Mouse (Mus musculus) midbrain, embryonic 15.5 days (tissue): ENCODE data around the gene Reln. TPM values are rescaled to one million over a fixed set of nuclear protein-coding genes. Genes with fewer than 3 reads are reported as not detected.

Experiments
- ATAC-seq: fragments of 200-750 bp; cut with Nextera tagmentation; replicated peaks from 2 replicates; pipeline ENCODE4 v1.8.0; 2017; ENCODE audit warnings: moderate TSS enrichment
- H3K27ac ChIP-seq: fragments of 300-500 bp; sonication (generic); 2 replicates; pipeline ENCODE4 v1.5.1; 2015; ENCODE audit warnings: mild to moderate bottlenecking, inconsistent platforms
- H3K27me3 ChIP-seq: fragments of 300-500 bp; sonication (generic); replicated peaks from 2 replicates; pipeline ENCODE4 v1.6.1; 2015; ENCODE audit warnings: inconsistent platforms
- H3K36me3 ChIP-seq: fragments of 300-500 bp; sonication (generic); replicated peaks from 2 replicates; pipeline ENCODE4 v1.6.1; 2015; ENCODE audit warnings: inconsistent platforms
- H3K4me1 ChIP-seq: fragments of 300-500 bp; sonication (generic); 2 replicates; pipeline ENCODE4 v1.6.1; 2015; ENCODE audit warnings: inconsistent platforms
- H3K4me2 ChIP-seq: fragments of 300-500 bp; sonication (generic); 2 replicates; pipeline ENCODE4 v1.6.1; 2015; ENCODE audit warnings: inconsistent platforms, mild to moderate bottlenecking, moderate library complexity
- H3K4me3 ChIP-seq: fragments of 300-500 bp; sonication (generic); 2 replicates; pipeline ENCODE4 v1.5.1; 2015; ENCODE audit warnings: mild to moderate bottlenecking, inconsistent platforms
- H3K9ac ChIP-seq: fragments of 300-500 bp; sonication (generic); 2 replicates; pipeline ENCODE4 v1.6.1; 2015; ENCODE audit warnings: mild to moderate bottlenecking, inconsistent platforms
- H3K9me3 ChIP-seq: fragments of 300-500 bp; sonication (generic); 2 replicates; pipeline ENCODE4 v1.6.1; 2016; ENCODE audit warnings: inconsistent platforms
- WGBS: fragments of 180-500 bp; shearing (Covaris S2); methylation state at CpG from one replicate; pipeline ENCODE4 v1.1.7; 2015; ENCODE audit warnings: mixed read lengths; 5-methylcytosine and 5-hydroxymethylcytosine counted together
- polyA plus RNA-seq: library from polyadenylated mRNA; unstranded; fragments of >200 nt; fragmentation: Nextera tagmentation; extraction: Ambion mirVana; gene quantifications from 2 replicates; pipeline ENCODE4 v1.2.1, GENCODE M21; 2015

Reln gene
- polyA plus RNA-seq, 1 experiment from 2014 or later = 39.2 TPM

DNA sequence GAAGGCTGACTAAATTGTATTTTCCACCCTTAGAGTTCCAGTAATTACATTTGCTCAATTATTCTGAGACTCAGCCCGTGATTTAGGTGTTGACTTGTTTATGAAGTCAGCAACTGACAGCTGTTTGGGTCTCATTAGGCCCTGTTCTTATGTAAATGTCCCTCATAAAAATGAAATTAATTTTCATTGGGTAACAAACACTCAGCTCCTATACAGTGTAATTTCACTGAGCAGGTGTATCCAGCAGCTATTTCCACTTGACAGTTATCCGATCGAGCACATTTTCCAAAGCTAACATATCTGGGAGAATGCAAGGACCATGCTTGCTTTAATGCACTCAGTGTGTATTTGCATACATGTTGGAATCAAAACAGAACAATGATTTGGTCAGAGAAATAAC is 330.0 kb downstream of the Reln start:
- Histone ChIP-seq H3K27me3 (no peaks in the 10 kb centered on the region), H3K4me1 (no peaks in the 10 kb centered on the region), H3K9me3 (no peaks in the 10 kb centered on the region), H3K9ac (no peak overlapping the region), H3K4me2 (no peak overlapping the region), H3K27ac (no peak overlapping the region), H3K4me3 (no peak overlapping the region), H3K36me3 (no peaks in the 10 kb centered on the region)
- ATAC-seq = peak; percentile 20; the same call in 1 of the 2 replicates
- WGBS = 73% methylated on average over 3 of the region's 3 CpGs

DNA sequence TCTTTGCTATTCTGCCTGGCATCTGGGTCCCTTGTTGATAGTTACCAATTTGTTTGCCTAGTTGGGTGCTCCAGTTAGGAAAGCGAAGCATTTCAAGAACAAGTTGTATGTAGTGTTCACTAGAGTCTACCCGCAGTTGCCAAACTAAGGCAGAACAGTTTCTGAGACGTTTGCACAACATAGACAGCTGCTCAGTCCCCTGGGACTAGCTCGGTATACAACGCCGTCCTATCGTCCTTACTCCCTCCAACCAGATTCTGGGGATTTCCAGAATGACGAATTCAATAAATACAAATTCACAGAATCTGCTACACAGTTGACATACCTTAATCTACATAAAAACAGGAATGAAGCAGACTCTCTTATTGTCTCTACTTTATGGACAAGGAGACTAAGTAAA is 335.4 kb downstream of the Reln start:
- no peak for ATAC-seq
- 74% methylated on average over 8 of the region's 8 CpGs for WGBS

GRCm38 (mm10) chr5:22007304-22008059 is 337.0 kb downstream of the Reln start:
- Histone ChIP-seq H3K4me2 (no peak overlapping the region), H3K27me3 (no peaks in the 10 kb centered on the region), H3K4me3 (no peak overlapping the region), H3K27ac (no peak overlapping the region), H3K4me1 (0 out of 2 replicates have a peak, but pooled peaks cover 3% of the 10 kb centered on the region), H3K36me3 (no peaks in the 10 kb centered on the region), H3K9ac (no peak overlapping the region), H3K9me3 (no peaks in the 10 kb centered on the region)
- 72% methylated on average over 11 of the region's 11 CpGs for WGBS
- ATAC-seq = peak; percentile 45; the same call in 1 of the 2 replicates

More for the DNA sequence above, 335.4 kb downstream of the Reln start:
- Histone ChIP-seq H3K4me2 (no peak overlapping the region), H3K4me3 (no peak overlapping the region), H3K27me3 (no peaks in the 10 kb centered on the region), H3K9ac (no peak overlapping the region), H3K4me1 (0 out of 2 replicates have a peak, but pooled peaks cover 3% of the 10 kb centered on the region), H3K36me3 (no peaks in the 10 kb centered on the region), H3K9me3 (no peaks in the 10 kb centered on the region), H3K27ac (no peak overlapping the region)

GRCm38 (mm10) chr5:22003858-22004257 is 340.6 kb downstream of the Reln start:
- Histone ChIP-seq H3K9me3 (no peaks in the 10 kb centered on the region), H3K9ac (no peak overlapping the region), H3K36me3 (no peaks in the 10 kb centered on the region), H3K27ac (no peak overlapping the region), H3K4me1 (0 out of 2 replicates have a peak, but pooled peaks cover 3% of the 10 kb centered on the region), H3K4me2 (no peak overlapping the region), H3K4me3 (no peak overlapping the region), H3K27me3 (no peaks in the 10 kb centered on the region)
- no peak for ATAC-seq
- WGBS = 85% methylated on average over 4 of the region's 4 CpGs

GRCm38 (mm10) chr5:21987711-21988110 is 356.8 kb downstream of the Reln start:
- Histone ChIP-seq H3K4me1 (no peaks in the 10 kb centered on the region), H3K4me3 (no peak overlapping the region), H3K9ac (no peak overlapping the region), H3K27ac (no peak overlapping the region), H3K9me3 (no peaks in the 10 kb centered on the region), H3K36me3 (no peaks in the 10 kb centered on the region), H3K27me3 (no peaks in the 10 kb centered on the region), H3K4me2 (no peak overlapping the region)
- WGBS = 81% methylated on average over 5 of the region's 5 CpGs
- ATAC-seq = no peak

DNA sequence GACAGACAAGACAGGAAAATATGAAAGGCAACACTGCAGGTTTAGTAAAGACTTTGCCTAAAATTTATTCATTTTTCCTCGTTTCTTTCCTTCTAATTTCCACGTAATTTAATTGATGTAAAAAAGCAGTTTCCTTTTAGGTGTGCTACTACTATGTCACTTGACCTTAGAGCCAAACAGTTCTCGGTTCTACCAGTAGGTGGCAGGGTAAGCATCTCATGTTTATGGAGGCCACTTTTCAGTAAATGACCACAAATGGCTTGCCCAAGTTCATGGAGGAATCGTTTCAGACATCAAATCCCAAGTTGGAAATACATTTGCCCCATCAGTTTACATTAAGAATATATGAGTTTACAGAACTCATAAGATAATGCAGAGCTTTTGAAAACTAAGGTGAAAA is 358.2 kb downstream of the Reln start:
- no peak overlapping the region for H3K4me3 ChIP-seq
- H3K9ac ChIP-seq = no peak overlapping the region
- ATAC-seq = no peak
- H3K4me2 ChIP-seq = no peak overlapping the region
- no peaks in the 10 kb centered on the region for H3K4me1 ChIP-seq
- no peaks in the 10 kb centered on the region for H3K9me3 ChIP-seq
- no peaks in the 10 kb centered on the region for H3K36me3 ChIP-seq
- no peak overlapping the region for H3K27ac ChIP-seq
- WGBS = 54% methylated on average over 4 of the region's 4 CpGs
- no peaks in the 10 kb centered on the region for H3K27me3 ChIP-seq

GRCm38 (mm10) chr5:21983021-21983667 is 361.4 kb downstream of the Reln start:
- ATAC-seq = peak; percentile 62; the same call in 1 of the 2 replicates
- no peak overlapping the region for H3K4me2 ChIP-seq
- no peaks in the 10 kb centered on the region for H3K27me3 ChIP-seq
- no peak overlapping the region for H3K4me3 ChIP-seq
- 48% methylated on average over 3 of the region's 3 CpGs for WGBS
- H3K36me3 ChIP-seq = no peaks in the 10 kb centered on the region
- H3K9me3 ChIP-seq = no peaks in the 10 kb centered on the region
- no peaks in the 10 kb centered on the region for H3K4me1 ChIP-seq
- H3K27ac ChIP-seq = no peak overlapping the region
- no peak overlapping the region for H3K9ac ChIP-seq

DNA sequence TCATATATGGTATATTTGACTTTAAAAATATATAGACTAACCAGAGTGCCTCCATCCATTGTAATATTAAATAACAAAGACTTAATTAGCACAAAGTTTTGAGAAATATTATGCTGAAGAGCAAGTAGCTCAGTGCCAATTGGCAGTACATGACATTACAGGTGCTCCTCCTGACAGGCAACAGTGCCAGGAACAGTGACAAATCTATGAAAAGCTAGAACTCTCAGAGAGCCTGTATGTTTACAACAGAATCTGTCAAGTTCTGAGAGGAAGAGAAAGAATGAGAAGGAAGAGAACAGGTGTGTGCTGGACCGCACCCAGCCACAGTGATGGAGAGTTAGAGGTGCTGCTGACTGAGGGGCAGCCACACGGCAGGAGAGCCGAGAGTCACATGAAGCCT is 363.3 kb downstream of the Reln start:
- no peaks in the 10 kb centered on the region for H3K27me3 ChIP-seq
- no peak for ATAC-seq
- H3K9me3 ChIP-seq = no peaks in the 10 kb centered on the region
- no peak overlapping the region for H3K27ac ChIP-seq
- no peak overlapping the region for H3K9ac ChIP-seq
- H3K4me2 ChIP-seq = no peak overlapping the region
- H3K4me3 ChIP-seq = no peak overlapping the region
- WGBS = 92% methylated on average over 3 of the region's 3 CpGs
- no peaks in the 10 kb centered on the region for H3K36me3 ChIP-seq
- no peaks in the 10 kb centered on the region for H3K4me1 ChIP-seq

GRCm38 (mm10) chr5:21980544-21980943 is 364.0 kb downstream of the Reln start:
- H3K9me3 ChIP-seq = no peaks in the 10 kb centered on the region
- 83% methylated on average over 3 of the region's 3 CpGs for WGBS
- no peak overlapping the region for H3K4me2 ChIP-seq
- H3K4me1 ChIP-seq = no peaks in the 10 kb centered on the region
- no peak overlapping the region for H3K27ac ChIP-seq
- no peaks in the 10 kb centered on the region for H3K36me3 ChIP-seq
- ATAC-seq = no peak
- H3K9ac ChIP-seq = no peak overlapping the region
- H3K4me3 ChIP-seq = no peak overlapping the region
- no peaks in the 10 kb centered on the region for H3K27me3 ChIP-seq

DNA sequence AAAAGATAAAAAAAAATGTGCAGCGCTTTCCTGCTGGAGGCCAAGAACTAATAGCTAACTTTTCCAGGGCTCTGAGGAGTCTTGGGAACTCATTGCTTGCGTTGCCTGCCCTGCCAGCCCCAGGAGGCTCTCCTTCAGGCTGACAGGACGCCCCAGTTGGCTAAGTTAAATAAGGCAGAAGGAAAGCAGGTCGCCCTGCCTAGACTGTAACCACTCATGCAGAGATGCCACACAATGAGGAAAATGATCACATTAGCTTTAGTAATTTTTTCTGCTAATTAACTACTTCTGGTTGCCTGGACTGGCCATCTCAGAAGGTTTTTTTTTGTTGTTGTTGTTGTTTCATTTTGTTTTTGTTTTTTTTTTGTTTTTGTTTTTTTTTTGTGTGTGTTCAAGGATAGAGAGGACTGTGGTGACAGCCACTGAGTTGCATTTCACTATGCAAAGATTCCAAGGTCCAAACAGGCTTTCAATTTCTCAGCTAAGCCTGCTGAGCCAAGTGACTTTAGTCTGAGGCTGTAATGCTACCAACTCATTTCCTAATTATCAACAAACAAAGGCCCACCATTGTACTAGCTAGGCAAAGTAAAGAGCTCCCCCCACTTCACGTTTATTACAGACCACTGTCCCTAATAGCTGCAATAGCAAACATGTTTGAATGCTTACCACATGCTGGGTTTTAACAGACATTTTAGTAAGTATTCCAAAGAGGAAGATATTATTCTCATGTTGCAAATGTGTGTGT is 371.1 kb downstream of the Reln start:
- no peak for ATAC-seq
- H3K27me3 ChIP-seq = no peaks in the 10 kb centered on the region
- H3K9me3 ChIP-seq = no peaks in the 10 kb centered on the region
- no peak overlapping the region for H3K9ac ChIP-seq
- no peak overlapping the region for H3K4me2 ChIP-seq
- no peaks in the 10 kb centered on the region for H3K36me3 ChIP-seq
- H3K4me1 ChIP-seq = no peaks in the 10 kb centered on the region
- 23% methylated on average over 5 of the region's 5 CpGs for WGBS
- H3K27ac ChIP-seq = no peak overlapping the region
- H3K4me3 ChIP-seq = no peak overlapping the region

- Histone ChIP-seq H3K9ac (no peak overlapping the region), H3K9me3 (no peaks in the 10 kb centered on the region), H3K36me3 (no peaks in the 10 kb centered on the region), H3K27me3 (no peaks in the 10 kb centered on the region), H3K4me3 (no peak overlapping the region), H3K4me1 (0 out of 2 replicates have a peak, but pooled peaks cover 2% of the 10 kb centered on the region), H3K27ac (no peak overlapping the region), H3K4me2 (no peak overlapping the region)
- WGBS = 96% methylated on average over 1 of the region's 1 CpGs
- no peak for ATAC-seq
These were observed 382.7 kb downstream of the Reln start for GRCm38 (mm10) chr5:21961796-21962195.

DNA sequence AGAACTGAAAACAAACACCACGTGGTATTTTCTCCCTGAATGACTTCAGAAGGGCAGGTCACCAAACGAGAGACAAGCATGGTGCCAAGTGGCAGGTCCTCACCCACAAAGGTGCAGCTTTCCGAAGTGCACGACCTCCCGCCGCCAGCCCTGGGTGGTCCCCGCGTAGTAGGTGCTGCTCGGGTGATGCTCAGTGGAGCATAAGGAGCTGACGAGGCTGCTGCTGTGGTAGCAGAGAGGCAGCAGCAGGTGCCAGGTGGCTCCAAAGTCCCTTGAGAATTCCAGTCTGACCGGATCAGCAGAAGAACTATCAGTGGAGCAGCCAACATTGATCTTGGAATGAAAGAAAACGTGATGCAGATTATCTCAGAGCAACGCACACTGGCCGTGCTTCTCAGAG is 384.4 kb downstream of the Reln start:
- ATAC-seq = no peak
- H3K27ac ChIP-seq = no peak overlapping the region
- H3K4me3 ChIP-seq = no peak overlapping the region
- 63% methylated on average over 14 of the region's 14 CpGs for WGBS
- no peak overlapping the region for H3K4me2 ChIP-seq
- 0 out of 2 replicates have a peak, but pooled peaks cover 2% of the 10 kb centered on the region for H3K4me1 ChIP-seq
- H3K27me3 ChIP-seq = no peaks in the 10 kb centered on the region
- no peak overlapping the region for H3K9ac ChIP-seq
- no peaks in the 10 kb centered on the region for H3K9me3 ChIP-seq
- no peaks in the 10 kb centered on the region for H3K36me3 ChIP-seq
